Mouse (Mus musculus): ENCODE data around the gene Rxfp2. TPM values are rescaled to one million over a fixed set of nuclear protein-coding genes. Genes with fewer than 3 reads are reported as not detected.
A peak's percentile ranks its signal among the peaks of the same experiment; 100 is the strongest.

Gene Rxfp2
- total RNA-seq, 2 experiments from 2014 or later, result 2.4 to 3.0 TPM

DNA sequence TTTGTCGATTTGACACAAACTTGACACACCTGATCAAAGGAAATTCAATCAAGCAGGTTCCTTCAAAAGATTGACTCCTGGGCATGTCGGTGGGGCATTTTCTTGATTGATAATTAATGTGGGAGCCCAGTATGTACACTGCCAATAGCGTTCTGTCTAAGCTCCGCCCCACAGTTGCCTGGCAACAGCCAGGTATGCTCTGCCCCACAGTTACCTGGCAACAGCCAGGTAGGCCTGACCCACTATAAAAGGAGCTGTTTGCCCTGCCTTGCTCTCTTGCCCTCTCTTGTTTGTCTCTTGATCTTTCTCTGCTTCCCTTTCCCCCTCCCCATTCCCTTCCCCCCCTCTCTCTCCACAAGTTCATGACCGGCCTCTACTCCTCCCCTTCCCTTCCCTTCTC is 64.7 kb downstream of the Rxfp2 start:
- intact Hi-C loops (cut with DNase I), result no loop called here
- DNase-seq (ENCODE audit: extremely low spot score in 1 of 2, low spot score in 2 of 2), result no peak

DNA sequence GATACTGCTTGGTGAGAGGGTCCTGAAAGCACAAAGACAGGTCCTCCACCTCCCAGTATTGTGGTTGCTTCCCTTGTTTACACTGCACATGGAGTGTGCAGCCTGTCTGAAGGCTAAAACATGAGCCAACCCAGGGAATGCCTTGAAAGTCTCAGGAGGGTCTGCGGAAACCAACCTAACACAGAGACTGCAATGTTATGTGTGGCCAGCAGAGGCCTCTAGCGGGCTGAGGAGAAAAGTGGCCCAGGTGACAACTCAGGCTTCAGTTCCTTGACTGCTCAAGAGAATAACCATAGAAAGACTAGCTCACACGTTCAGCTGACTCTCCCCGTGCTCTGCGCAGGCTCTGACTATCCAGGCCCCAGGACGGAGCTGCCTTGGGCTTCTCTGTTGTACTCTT is 79.1 kb downstream of the Rxfp2 start:
- intact Hi-C loops (cut with DNase I), result loop anchor here (5.0 kb wide), 1 partner anchor 60 kb away; no protein-coding TSS in a partner anchor
- DNase-seq (ENCODE audit: extremely low spot score in 1 of 2, low spot score in 2 of 2), result peak; percentile 49 to 54

DNA sequence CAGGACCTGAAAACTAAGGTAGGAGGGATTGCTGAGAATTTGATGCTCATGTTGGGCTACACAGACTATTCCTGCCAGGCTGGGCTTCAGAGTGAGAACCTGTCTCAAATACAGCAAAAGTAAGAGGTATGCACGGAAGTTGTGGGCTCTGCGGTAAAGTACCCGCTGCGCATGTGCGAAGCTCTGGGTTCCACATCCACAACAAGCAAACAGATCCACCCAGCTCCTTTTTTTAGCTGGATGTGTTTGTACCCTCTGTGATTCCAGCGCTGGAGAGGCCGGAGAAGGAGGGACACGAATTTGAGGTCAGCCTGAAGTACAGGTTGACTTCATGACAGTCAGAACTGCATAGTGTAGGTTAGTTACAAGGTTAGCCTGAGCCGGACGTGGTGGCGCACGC is 80.3 kb downstream of the Rxfp2 start:
- no peak for DNase-seq (ENCODE audit: extremely low spot score in 1 of 2, low spot score in 2 of 2)
- intact Hi-C loops (cut with DNase I), result loop anchor here (5.0 kb wide), 1 partner anchor 59 kb away; no protein-coding TSS in a partner anchor

DNA sequence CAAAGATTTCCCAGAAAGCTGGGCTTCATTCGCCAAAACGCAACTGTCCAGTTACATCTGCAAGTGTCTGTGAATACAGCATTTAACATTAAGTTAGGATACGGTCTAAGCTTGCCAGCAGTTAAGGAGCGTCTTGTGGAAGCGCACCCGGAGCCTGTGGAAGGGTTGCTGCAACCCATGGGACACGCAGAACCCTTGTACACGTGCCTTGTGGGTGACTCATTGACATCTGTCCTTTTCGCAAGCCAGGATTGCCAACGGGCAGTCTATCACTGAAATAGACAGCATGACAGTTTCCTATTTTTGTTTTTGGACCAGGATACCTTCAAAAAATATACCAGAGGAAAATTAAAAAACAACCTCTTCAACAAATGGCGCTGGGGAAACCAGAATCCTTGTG is 83.3 kb downstream of the Rxfp2 start:
- intact Hi-C loops (cut with DNase I), result no loop called here
- DNase-seq (ENCODE audit: extremely low spot score in 1 of 2, low spot score in 2 of 2), result no peak

DNA sequence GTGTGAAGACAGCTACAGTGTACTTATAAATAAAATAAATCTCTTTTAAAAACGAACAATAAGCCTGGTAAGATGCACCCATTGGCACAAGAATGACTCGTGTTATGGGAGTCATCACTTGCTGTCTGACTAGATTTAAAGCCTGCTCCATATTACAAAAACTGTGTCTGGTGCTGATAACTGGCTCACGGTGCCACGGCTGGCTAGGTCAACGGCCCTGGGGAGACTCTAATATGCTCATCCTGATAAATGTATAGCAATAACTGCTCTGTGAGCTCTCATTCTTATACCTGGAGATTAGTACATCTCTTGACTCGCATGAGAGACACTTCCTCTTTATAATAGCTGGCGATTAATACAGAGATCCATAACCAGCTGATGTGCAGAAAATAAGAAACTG is 87.9 kb downstream of the Rxfp2 start:
- DNase-seq (ENCODE audit: extremely low spot score in 1 of 2, low spot score in 2 of 2), result no peak
- intact Hi-C loops (cut with DNase I), result no loop called here

DNA sequence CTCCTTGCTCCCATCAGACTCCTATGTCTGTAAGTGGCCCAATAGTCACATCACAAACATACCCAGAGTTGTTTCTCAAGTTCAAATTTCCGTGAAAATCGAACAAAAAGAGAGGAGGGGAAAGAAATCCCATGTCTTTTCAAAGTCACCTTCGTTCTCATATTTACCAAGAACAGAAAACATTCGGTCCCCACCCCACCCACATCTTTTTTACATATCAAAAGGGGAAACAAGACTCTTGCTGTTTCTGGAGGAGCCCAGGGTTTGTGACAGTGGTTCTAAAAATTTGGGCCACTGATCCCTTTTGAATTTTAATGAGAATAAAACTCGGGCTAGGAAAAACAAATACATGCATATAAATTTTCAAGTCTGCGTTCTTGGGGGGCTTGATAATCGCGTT is 92.8 kb downstream of the Rxfp2 start:
- intact Hi-C loops (cut with DNase I), result no loop called here
- no peak for DNase-seq (ENCODE audit: extremely low spot score in 1 of 2, low spot score in 2 of 2)

DNA sequence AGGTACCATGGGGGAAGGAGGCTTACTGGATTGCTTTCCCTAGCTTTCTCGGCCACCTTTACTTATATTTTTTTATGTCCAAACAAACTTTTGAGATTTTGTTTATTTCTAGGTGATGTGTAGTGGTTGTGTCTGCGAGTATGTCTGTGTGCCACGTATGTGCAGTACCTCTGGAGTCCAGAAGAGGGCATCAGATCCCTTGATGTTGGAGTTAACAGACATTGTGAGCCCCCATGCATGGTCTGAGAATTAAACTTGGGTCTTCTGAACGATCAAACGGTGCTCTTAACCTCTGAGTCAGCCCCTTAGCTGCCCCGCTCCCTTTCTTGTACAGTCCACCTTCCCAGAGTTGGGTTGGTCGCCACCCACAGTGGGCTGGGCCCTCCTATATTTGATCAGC is 95.5 kb downstream of the Rxfp2 start:
- intact Hi-C loops (cut with DNase I), result no loop called here
- peak in 1 of 2 experiments; percentile 48 for DNase-seq (ENCODE audit: extremely low spot score in 1 of 2, low spot score in 2 of 2)

DNA sequence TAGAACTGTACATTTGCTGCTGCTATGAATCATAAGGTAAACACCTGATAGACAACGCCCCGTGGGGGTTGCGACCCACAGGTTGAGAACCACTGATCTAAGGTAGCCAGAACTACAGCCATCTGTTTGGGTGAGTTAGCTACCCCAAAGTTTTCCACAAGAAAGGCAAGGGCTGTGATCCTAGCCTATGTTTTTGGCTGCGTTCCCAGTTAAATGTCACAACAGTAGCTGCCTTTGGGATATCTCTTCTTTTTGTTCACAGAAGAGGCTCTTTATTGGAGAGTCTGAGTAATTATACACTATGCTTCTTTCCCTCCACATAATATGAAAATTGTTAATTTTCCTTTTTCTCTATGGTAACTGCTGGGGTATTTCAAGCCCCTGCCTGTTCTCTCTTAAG is 96.3 kb downstream of the Rxfp2 start:
- no peak for DNase-seq (ENCODE audit: extremely low spot score in 1 of 2, low spot score in 2 of 2)

DNA sequence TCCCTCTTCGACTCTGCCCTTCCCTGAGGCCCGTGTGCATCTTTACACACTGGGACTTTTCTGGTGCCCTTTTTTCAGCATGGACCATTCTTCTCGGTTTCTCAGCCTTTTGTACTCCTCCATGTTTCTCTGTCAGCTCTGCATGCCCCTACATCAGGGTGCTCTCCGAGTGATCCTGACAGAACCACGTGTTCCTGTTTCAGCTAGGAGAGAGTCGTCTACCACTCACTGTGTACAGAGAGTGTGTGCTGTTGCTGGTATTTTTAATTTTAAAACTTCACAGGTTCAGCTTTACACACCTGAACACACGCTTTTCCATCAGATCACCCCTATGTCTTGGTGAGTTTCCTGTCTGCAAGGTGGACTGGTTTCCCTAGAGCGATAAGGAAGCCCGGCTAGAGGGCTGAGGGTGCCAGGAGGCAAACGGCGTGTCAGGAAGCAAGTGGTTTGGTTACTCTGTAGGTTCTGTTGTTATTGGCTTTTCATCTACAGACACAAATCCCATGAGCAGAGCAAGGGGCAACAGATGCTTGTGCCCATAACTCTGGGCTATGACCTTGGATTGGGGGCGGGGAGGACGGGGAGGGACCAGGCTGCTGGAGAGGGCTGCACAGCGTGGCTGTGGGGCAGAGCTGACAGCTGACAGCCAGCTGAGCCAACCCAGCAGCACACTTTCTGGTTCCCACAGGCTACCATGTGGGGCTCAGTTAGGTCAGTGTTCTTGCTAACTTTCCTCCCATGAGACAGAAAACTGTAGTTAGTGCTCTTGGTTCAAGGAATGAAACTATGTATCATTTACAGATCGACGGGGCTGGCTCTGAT is 97.0 kb downstream of the Rxfp2 start:
- intact Hi-C loops (cut with DNase I), result loop anchor here (5.0 kb wide), 1 partner anchor 37 kb away; no protein-coding TSS in a partner anchor
- peak in 1 of 2 experiments; percentile 36 for DNase-seq (ENCODE audit: extremely low spot score in 1 of 2, low spot score in 2 of 2)

More for the DNA sequence above, 96.3 kb downstream of the Rxfp2 start:
- intact Hi-C loops (cut with DNase I), result loop anchor here (5.0 kb wide), 1 partner anchor 38 kb away; no protein-coding TSS in a partner anchor

DNA sequence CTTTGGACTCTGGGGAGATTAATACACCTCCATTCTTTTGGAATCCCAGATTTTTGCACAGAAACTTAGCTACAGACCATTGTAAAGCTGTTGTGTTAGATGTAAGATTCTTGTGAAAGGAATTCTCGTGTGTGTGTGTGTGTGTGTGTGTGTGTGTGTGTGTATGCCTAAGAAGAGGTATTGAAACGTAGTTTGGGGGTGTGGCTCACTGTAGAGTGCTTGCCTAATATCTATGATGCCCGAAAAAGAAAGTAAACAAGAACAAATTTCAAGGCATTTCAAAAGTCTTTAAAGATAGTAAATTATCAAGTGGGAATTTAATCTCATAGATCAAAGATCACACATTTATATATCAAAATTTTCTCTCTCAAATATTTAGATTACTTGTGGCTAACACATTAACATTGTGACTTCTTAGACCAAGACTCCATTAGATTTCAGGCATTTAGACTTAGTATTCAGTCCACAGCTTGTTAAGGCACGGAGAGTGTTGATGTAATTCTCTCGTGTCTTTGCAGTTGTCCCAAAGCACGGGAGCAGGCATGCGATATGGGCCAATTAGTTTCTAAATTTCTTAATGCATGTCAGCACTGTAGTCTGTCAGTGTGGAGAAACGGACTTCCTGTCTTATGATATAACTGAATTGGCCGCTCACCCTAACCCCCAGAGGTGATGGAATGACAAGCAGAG is 97.9 kb downstream of the Rxfp2 start:
- no peak for DNase-seq (ENCODE audit: extremely low spot score in 1 of 2, low spot score in 2 of 2)
- intact Hi-C loops (cut with DNase I), result loop anchor here (5.0 kb wide), 1 partner anchor 36 kb away; no protein-coding TSS in a partner anchor

DNA sequence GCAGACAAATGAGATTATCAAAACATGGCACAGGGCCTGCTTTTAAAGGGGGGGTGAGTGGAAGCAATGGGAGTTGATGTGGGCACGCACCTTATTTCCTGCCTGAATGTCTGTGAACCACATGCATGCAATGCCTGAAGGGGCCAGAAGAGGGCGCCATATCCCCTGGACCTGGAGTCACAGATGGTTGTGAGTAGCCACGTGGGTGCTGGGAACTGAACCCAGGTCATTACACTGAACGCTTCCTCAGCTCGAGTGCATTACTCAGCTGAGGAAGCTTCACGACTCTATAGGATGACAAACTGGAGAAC is 98.4 kb downstream of the Rxfp2 start:
- intact Hi-C loops (cut with DNase I), result loop anchor here (5.0 kb wide), 1 partner anchor 35 kb away; no protein-coding TSS in a partner anchor
- peak in 1 of 2 experiments; percentile 35 for DNase-seq (ENCODE audit: extremely low spot score in 1 of 2, low spot score in 2 of 2)

DNA sequence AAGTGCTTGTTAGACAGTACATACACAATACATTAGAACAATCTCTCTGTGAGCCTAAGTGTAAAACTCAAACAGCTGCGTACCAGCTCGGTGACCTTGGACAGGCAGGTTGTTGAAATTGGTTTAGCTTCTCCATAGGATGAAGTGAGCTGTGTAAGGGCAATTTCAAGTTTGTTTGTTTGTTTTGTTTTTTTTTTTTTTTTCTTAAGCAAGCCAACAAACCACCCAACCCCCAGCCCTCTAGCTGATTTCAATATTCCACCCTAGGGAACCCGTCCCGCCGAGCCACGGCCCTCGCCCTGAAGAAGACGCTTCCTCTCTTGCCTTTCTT is 99.6 kb downstream of the Rxfp2 start:
- DNase-seq (ENCODE audit: extremely low spot score in 1 of 2, low spot score in 2 of 2), result no peak
- intact Hi-C loops (cut with DNase I), result loop anchor here (5.0 kb wide), 1 partner anchor 34 kb away; no protein-coding TSS in a partner anchor

DNA sequence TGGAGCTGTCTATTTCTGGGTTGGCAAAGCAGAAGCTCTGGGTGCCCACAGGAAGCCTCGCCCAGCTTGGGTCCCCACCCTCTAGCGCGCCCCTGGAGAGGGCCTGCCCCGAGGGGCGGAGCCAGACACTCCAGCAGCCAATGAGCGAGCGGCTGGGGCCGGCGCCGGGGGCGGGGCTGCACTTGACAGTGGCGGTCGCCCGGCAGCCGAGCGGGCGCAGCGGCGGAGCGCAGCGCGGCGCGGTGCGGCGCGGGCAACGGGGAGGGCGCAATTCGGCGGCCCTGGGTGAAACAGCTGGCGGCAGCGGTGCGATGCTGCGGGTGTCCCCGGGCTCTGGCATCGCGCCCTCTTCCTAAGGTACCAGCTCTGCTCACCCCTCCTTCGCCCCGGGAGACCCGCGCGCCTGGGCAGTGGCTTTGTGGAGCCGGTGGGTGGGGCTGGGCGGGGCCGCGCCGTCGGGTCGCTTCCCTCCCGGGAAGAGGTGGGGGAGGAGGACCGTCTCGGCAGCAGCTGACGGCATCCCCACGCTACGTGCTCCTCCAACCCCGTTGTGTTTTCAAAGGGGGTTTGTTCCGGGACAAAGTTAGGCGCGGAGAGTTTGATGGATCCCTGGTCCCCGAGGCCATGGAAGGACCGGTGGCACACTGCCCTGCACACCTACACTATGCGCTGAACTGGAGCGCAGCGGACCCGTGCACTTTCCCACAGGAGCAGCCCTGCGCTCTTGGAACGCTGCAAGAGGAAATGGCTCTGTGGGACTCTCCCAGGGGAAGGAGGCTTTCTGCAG is 100.2 kb downstream of the Rxfp2 start, which contains the start of gene Fry:
Fry (plus strand) TSS at position 191 of the 787 bp plus-strand sequence.
- intact Hi-C loops (cut with DNase I), result loop anchor here (5.0 kb wide), 1 partner anchor 34 kb away; no protein-coding TSS in a partner anchor
- DNase-seq (ENCODE audit: extremely low spot score in 1 of 2, low spot score in 2 of 2), result peak; percentile 92 to 97

DNA sequence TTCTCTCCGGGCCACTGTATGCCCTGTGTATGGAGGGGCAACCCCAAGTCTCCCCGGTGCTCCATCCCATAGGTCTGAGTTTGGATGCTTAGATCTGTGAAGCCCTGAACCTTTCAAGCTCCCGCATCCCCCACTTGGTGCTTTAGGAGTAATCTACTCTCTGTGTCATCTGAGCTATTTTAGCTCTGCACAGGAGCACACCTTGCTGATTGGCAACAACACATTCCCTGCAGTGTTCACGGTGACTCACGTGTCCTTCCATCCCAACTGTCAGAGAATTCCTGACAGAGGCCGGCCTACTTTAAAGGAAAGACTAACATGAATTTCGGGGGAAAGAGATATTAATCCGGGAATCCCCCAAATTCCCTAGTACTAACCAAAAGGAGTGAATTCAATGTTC is 102.2 kb downstream of the Rxfp2 start:
- DNase-seq (ENCODE audit: extremely low spot score in 1 of 2, low spot score in 2 of 2), result no peak
- intact Hi-C loops (cut with DNase I), result no loop called here

DNA sequence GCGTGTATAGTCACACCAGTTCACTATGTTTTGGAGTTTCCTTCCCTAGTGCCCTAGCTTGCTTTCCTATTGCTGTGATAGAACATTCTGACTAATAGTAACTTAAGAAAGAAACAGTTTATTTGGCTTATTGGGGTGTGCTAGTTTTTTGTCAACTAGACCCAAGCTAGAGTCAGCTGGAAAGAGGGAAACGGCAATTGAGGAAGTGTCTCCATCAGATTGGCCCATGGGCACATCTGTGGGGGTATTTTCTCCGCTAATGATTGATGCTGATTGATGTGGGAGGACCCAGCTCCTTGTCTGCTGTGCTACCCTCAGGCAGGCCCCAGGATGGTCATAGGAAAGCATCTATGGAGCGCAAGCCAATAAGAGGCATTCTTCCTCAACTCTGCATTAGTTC is 103.6 kb downstream of the Rxfp2 start:
- no peak for DNase-seq (ENCODE audit: extremely low spot score in 1 of 2, low spot score in 2 of 2)
- intact Hi-C loops (cut with DNase I), result no loop called here

DNA sequence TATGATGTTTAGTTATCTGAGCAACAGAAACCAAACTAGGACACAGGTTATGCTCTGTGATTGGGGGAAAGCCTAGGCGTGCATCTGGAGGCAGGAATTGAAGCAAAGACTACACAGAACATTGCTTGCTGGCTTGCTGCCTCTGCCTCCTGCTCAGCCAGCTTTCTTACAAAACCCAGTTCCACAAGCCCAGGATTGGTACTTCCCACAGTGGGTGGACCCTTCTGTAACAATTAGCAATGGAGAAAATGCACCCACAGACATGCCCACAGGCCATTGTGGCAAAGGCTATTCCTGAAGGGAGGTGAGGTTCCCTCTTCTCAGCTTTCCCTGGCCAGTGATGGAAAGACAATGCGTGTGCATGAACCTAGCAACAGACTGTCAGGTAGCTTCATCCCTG is 104.1 kb downstream of the Rxfp2 start:
- intact Hi-C loops (cut with DNase I), result no loop called here
- DNase-seq (ENCODE audit: extremely low spot score in 1 of 2, low spot score in 2 of 2), result peak; percentile 44 to 55

DNA sequence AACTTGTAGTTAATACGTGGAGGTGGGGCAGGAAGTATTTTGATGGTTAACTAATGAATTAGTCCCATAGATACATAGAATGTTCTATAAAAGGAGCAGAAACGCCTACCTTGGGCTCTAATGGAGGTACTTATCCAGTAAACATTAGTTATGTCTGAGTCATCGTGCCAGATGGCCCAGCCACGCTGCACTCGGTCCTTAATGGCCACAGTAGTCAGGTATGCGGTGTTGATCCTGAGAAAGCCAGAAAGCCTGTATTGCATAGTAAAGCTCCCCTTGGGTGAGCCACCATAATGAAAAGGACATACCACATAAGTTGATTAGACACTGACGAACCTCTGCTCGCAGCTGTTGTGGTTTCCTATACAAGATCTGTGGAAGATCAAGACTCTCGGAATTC is 107.4 kb downstream of the Rxfp2 start:
- intact Hi-C loops (cut with DNase I), result no loop called here
- no peak for DNase-seq (ENCODE audit: extremely low spot score in 1 of 2, low spot score in 2 of 2)

DNA sequence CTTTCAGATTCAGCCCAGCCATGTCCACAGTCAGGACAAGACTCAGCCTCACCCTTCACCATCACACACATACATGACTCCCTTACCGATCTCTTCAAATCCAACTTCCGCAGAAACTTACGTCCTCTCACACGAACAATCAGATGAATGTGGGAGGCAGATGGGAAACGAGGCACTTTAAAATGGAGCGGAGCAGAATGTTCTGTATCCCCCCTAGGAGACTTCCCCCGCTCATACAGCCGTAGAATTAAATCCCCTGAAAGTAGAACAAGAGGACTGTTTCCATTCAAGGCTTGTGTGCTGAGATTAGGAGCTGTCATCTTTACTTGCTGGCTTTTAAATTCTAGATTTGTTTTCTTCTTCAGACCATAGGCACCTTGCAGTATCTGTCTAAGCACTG is 110.0 kb downstream of the Rxfp2 start:
- intact Hi-C loops (cut with DNase I), result no loop called here
- no peak for DNase-seq (ENCODE audit: extremely low spot score in 1 of 2, low spot score in 2 of 2)

DNA sequence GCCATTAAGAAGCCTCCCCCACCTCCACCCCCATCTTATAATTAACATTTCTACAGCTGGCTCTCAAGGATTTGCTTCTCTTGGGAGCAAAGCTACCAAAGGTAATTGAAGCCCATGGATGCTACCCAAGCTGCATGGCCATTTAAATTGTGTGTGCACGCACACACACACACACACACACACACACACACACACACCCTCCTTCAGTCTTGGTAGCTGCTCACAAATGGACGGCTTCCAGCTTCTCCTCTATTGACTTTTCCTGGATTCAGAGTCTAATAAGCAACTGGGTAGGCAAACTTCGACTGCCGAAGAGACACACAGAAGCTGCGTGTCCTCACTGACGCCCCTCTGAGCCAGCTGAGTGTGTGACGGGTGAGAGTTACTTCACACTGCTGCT is 111.7 kb downstream of the Rxfp2 start:
- no peak for DNase-seq (ENCODE audit: extremely low spot score in 1 of 2, low spot score in 2 of 2)
- intact Hi-C loops (cut with DNase I), result no loop called here
